Mouse (Mus musculus) ES-Bruce4 (cell line): ENCODE data around the gene Atp13a2. TPM values are rescaled to one million over a fixed set of nuclear protein-coding genes. Genes with fewer than 3 reads are reported as not detected.

Experiments
- H3K27ac ChIP-seq: 2 replicates; pipeline ENCODE4 v1.5.1; 2012; ENCODE audit warnings: low read length, inconsistent platforms; ENCODE audit not compliant: insufficient read depth
- H3K27me3 ChIP-seq: 2 replicates; pipeline ENCODE4 v1.6.1; 2012; ENCODE audit warnings: mild to moderate bottlenecking, low read length, inconsistent platforms; ENCODE audit not compliant: control insufficient read depth, poor library complexity, insufficient read depth, severe bottlenecking
- H3K36me3 ChIP-seq: 2 replicates; pipeline ENCODE4 v1.6.1; 2012; ENCODE audit warnings: inconsistent platforms, mild to moderate bottlenecking, low read length, moderate library complexity; ENCODE audit not compliant: control insufficient read depth, poor library complexity, insufficient read depth, severe bottlenecking
- H3K4me1 ChIP-seq: one replicate; pipeline ENCODE4 v1.8.1; 2011; ENCODE audit warnings: low read length; ENCODE audit not compliant: control insufficient read depth, insufficient read depth
- H3K4me3 ChIP-seq: 2 replicates; pipeline ENCODE4 v1.5.1; 2011; ENCODE audit warnings: low read depth, mild to moderate bottlenecking, low read length
- H3K9ac ChIP-seq: 2 replicates; pipeline ENCODE4 v1.6.1; 2012; ENCODE audit warnings: low read depth, mild to moderate bottlenecking, inconsistent platforms; ENCODE audit not compliant: poor library complexity, severe bottlenecking
- H3K9me3 ChIP-seq: replicated peaks from 2 replicates; pipeline ENCODE4 v1.6.1; 2012; ENCODE audit warnings: mild to moderate bottlenecking, low read length, inconsistent platforms; ENCODE audit not compliant: control insufficient read depth, poor library complexity, insufficient read depth, severe bottlenecking
- CTCF ChIP-seq: IDR thresholded peaks from one replicate; pipeline ENCODE4 v1.8.1; 2011; ENCODE audit warnings: low read depth, low read length
- EP300 ChIP-seq: IDR thresholded peaks from 2 replicates; pipeline ENCODE4 v1.6.1; 2011; ENCODE audit warnings: low read depth, low read length; ENCODE audit not compliant: insufficient read depth
- POLR2A ChIP-seq: IDR thresholded peaks from one replicate; pipeline ENCODE4 v1.8.1; 2011; ENCODE audit warnings: low read length; ENCODE audit not compliant: insufficient read depth
- polyA plus RNA-seq: library from polyadenylated mRNA; stranded (reverse); fragments of >200 nt; gene quantifications from 2 replicates; pipeline ENCODE4 v1.2.4, GENCODE M21; 2011; ENCODE audit warnings: low read depth; ENCODE audit not compliant: missing spikeins, insufficient read depth, insufficient read length

Gene Atp13a2
- polyA plus RNA-seq, 1 experiment: 16.8 TPM

GRCm38 (mm10) chr4:140963941-140964597, 22.6 kb upstream of the Atp13a2 start:
- Histone ChIP-seq H3K4me3 (no peak overlapping the region), H3K36me3 (no peaks in the 10 kb centered on the region), H3K27me3 (no peaks in the 10 kb centered on the region), H3K4me1 (peaks cover 5% of the 10 kb centered on the region), H3K27ac (no peak overlapping the region), H3K9ac (no peak overlapping the region), H3K9me3 (no peaks in the 10 kb centered on the region)
- TF ChIP-seq EP300 (no peak), POLR2A (no peak), CTCF (no peak)

DNA sequence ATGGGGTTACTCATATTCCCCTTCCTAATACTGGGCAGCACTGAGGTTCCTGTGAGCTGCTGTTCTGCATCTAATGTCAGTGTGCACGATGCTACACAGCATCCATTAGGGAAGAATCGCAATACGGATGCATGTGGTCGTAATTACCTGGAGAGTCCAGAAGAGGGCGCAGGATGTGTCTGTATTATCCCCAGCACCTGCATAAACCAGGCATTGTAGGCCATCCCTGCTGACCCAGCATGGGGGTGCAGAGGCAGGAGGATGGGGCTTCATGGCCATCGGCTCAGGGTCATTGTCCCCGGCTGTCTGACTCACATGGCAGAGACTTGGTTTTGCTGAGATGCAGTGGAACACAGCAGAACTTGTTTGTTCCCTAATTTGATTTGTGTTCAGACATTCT, 22.1 kb upstream of the Atp13a2 start:
- Histone ChIP-seq H3K36me3 (no peaks in the 10 kb centered on the region), H3K27ac (no peak overlapping the region), H3K4me3 (no peak overlapping the region), H3K9ac (no peak overlapping the region), H3K27me3 (no peaks in the 10 kb centered on the region), H3K4me1 (peaks cover 5% of the 10 kb centered on the region), H3K9me3 (no peaks in the 10 kb centered on the region)
- peak; percentile 76 for TF ChIP-seq CTCF
- no peak for TF ChIP-seq POLR2A
- no peak for TF ChIP-seq EP300

DNA sequence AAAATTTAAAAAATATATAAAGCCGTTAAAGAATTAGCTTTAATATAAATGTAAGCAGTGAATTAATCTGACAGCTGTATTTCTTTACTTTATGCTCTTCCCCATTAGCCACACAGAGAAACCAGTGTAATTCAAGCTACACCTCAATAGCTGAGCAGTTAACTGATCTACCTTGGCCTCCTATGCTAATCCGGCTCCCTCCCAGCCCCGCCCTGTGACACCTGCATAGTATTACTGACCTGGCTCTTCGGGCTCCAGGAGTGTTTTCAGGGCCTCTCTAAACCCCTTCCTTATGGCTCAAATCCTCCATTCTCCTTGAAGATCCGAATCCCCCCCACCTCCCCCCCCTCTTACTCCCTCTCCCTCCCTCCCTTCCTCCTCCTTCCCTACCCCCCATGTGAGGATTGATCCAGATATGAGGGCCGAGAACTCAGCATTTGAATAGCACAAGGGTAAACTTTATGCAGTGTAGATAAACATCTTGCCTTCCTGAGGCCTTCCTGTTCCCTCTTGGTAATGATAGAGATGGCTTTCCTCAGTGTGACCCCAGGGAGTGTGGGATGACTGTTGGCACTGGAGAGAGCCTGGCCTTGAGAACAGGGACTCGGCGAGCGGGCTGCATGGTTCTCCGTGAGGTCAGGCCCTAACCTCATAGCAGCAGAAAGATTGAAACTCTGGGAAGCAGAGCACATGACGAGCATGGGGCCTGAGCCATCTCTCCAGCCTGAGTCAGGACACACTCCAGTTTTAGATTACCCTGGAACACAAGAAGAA, 19.1 kb upstream of the Atp13a2 start:
- H3K36me3 ChIP-seq: peaks cover 2% of the 10 kb centered on the region

DNA sequence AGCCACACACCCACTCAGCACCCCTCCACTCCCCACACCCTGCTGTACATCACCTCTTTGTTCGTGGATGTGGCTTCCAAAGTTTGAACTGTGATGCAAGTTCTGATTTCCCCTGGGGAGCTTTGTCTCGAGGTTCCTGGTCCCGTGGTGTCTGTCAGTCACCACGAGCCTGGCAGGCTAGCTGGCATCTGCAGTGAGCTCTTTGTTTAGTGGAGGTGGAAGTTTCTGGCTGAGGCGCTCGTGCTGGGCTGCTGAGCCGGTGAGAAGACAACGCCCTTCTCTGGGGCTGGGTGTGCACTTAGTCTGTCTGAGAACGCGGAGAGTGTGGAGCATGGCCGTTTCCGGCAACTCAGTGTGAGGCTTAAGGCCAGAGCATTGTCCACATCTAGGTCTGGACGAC, 15.0 kb upstream of the Atp13a2 start:
- Histone ChIP-seq H3K36me3 (peaks cover 8% of the 10 kb centered on the region), H3K4me3 (no peak overlapping the region), H3K27me3 (no peaks in the 10 kb centered on the region), H3K9me3 (no peaks in the 10 kb centered on the region), H3K4me1 (peaks cover 1% of the 10 kb centered on the region), H3K9ac (no peak overlapping the region), H3K27ac (no peak overlapping the region)
- no peak for TF ChIP-seq CTCF
- TF ChIP-seq POLR2A: no peak
- TF ChIP-seq EP300: no peak

More for the DNA sequence above, 19.1 kb upstream of the Atp13a2 start:
- H3K9ac ChIP-seq: no peak overlapping the region
- H3K9me3 ChIP-seq: no peaks in the 10 kb centered on the region
- H3K27ac ChIP-seq: no peak overlapping the region
- no peak overlapping the region for H3K4me3 ChIP-seq
- H3K27me3 ChIP-seq: no peaks in the 10 kb centered on the region
- H3K4me1 ChIP-seq: peaks cover 5% of the 10 kb centered on the region
- TF ChIP-seq EP300 (no peak), CTCF (no peak), POLR2A (no peak)

DNA sequence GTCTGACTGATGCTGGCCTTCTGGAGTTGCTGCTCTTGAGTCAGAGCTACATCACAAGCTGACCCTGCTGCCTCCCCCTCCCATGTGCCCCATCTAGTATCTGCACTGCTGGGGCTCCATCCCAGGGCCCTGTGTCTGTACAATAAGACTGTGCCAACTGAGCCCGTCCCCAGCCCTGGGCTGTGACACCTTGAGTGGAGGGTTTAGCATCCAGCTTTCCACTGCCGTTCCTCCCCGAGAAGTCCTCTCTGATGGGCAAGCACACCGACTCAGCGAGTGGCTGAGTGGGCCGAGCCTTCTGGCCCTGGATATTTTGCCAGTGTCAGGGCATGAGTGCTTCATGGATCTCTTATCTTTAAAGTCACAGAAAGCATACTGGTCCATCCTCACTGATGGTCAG, 12.3 kb upstream of the Atp13a2 start:
- H3K27ac ChIP-seq: no peak overlapping the region
- TF ChIP-seq CTCF: no peak
- TF ChIP-seq POLR2A: no peak
- no peak for TF ChIP-seq EP300
- H3K4me3 ChIP-seq: no peak overlapping the region
- no peaks in the 10 kb centered on the region for H3K27me3 ChIP-seq
- H3K4me1 ChIP-seq: no peaks in the 10 kb centered on the region
- H3K9me3 ChIP-seq: no peaks in the 10 kb centered on the region
- peaks cover 16% of the 10 kb centered on the region for H3K36me3 ChIP-seq
- no peak overlapping the region for H3K9ac ChIP-seq

- H3K27ac ChIP-seq: no peak overlapping the region
- peaks cover 16% of the 10 kb centered on the region for H3K36me3 ChIP-seq
- H3K9ac ChIP-seq: no peak overlapping the region
- no peak overlapping the region for H3K4me3 ChIP-seq
- no peak for TF ChIP-seq CTCF
- TF ChIP-seq EP300: no peak
- no peak for TF ChIP-seq POLR2A
- no peaks in the 10 kb centered on the region for H3K27me3 ChIP-seq
- no peaks in the 10 kb centered on the region for H3K9me3 ChIP-seq
- no peaks in the 10 kb centered on the region for H3K4me1 ChIP-seq
Measured at GRCm38 (mm10) chr4:140975356-140975755, 11.3 kb upstream of the Atp13a2 start.
